Mouse (Mus musculus): ENCODE measurements at regions not wholly inside any gene's neighbourhood (a gene's known extent, or its start where the extent isn't known, plus 50 kb on each side); places are given as distances from the start of the nearest gene placed in this dataset.
"Not testable (repeated sequence)": the region's sequence is repeated elsewhere in the genome, so short reads cannot be mapped to it uniquely, and the experiment has no call there.

DNA sequence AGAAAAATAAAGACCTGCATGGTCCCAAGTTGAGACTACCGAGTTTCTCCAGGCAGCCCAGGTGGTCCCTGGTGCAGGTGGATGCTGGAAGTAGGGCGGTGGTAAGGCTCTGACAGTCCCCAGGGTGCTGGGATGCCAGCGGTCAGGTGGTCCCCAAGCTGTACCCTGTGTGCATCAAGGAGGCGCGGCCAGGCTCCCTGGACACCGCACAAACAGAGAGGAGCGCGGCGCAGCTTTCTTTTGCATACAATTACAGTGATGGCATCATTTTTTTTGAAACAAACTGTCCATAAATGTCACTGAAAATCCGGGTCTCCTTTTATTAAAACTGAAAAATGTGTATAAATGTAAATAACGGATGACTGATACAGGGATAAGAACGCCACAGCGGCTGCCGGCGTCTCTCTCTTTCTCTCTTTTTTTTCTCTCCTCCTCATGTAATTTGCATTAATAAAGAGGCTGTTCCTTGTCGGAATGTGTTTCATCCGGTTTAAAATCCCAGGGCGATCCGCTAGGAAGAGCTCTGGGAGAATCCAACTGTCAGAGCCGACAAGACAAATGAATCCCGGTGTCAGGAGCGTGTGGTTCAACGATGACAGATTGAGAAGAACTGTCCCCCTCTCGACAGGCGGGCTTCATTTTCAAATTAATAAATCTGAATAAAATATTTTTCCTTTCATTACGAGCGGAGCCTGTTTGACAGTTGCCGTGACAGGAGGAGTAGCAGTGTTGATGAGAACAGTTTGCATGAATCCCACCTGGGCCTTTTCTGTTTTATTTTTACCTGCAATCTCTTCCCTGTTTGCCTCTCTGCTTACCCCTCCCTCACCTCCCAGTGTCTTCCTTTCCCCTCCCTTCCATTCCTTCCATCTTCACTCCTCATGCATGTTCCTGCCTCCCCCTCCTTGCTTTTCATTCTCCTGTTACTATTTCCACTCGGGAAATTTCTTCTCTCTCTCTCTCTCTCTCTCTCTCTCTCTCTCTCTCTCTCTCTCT, 244.6 kb upstream of the Pbx1 start:
- Histone ChIP-seq H3K36me3 (ENCODE audit: control insufficient read depth, insufficient read depth, low read length) (no peaks in the 10 kb centered on the region), H3K4me2 (ENCODE audit: low read length) (peak overlapping the region; percentile 64), H3K9ac (replicated peaks; ENCODE audit: low read length) (peak overlapping the region; percentile 54), H3K4me3 (replicated peaks; ENCODE audit: low read depth, low read length) (peak overlapping the region; percentile 28), H3K27me3 (ENCODE audit: control insufficient read depth, insufficient read depth, low read length) (no peaks in the 10 kb centered on the region), H3K27ac (replicated peaks; ENCODE audit: low read depth, low read length) (peak overlapping the region; percentile 89), H3K4me1 (ENCODE audit: control insufficient read depth, insufficient read depth, low read length) (peaks cover 22% of the 10 kb centered on the region), H3K9me3 (ENCODE audit: control insufficient read depth, low read length) (no peaks in the 10 kb centered on the region)
- DNase-seq (peak; percentile 85), ATAC-seq (ENCODE audit: low FRiP score, low TSS enrichment) (peak; percentile 78)
- 15% methylated on average over 29 of the region's 29 CpGs for WGBS

DNA sequence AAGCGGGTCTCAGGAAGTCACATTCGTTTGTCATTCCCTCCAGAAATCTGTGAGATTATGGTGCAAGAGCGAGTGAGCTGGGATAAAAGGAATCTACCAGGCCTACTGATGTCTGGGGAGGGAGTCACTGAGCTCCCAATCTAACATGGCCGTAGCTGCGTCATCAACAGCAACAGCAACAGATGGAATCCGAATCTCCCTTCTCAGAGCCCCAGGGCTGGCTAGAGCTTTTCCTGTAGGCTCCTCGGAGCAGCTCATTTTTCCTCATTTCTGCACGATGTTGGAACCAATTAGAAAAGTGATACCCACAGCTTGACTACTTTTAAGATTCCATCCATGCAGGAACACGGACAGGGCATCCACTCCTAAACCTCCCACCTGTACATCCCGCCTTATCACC, 243.7 kb upstream of the Pbx1 start:
- Histone ChIP-seq H3K9me3 (ENCODE audit: control insufficient read depth, low read length) (no peaks in the 10 kb centered on the region), H3K4me2 (ENCODE audit: low read length) (peak overlapping the region; percentile 64), H3K27ac (replicated peaks; ENCODE audit: low read depth, low read length) (peak overlapping the region; percentile 89), H3K27me3 (ENCODE audit: control insufficient read depth, insufficient read depth, low read length) (no peaks in the 10 kb centered on the region), H3K36me3 (ENCODE audit: control insufficient read depth, insufficient read depth, low read length) (no peaks in the 10 kb centered on the region), H3K9ac (replicated peaks; ENCODE audit: low read length) (no peak overlapping the region), H3K4me3 (replicated peaks; ENCODE audit: low read depth, low read length) (no peak overlapping the region; the same call in 1 of the 2 replicates), H3K4me1 (ENCODE audit: control insufficient read depth, insufficient read depth, low read length) (peaks cover 19% of the 10 kb centered on the region)
- no peak for ATAC-seq (ENCODE audit: low FRiP score, low TSS enrichment)
- DNase-seq = peak; percentile 56
- WGBS = 63% methylated on average over 10 of the region's 10 CpGs

DNA sequence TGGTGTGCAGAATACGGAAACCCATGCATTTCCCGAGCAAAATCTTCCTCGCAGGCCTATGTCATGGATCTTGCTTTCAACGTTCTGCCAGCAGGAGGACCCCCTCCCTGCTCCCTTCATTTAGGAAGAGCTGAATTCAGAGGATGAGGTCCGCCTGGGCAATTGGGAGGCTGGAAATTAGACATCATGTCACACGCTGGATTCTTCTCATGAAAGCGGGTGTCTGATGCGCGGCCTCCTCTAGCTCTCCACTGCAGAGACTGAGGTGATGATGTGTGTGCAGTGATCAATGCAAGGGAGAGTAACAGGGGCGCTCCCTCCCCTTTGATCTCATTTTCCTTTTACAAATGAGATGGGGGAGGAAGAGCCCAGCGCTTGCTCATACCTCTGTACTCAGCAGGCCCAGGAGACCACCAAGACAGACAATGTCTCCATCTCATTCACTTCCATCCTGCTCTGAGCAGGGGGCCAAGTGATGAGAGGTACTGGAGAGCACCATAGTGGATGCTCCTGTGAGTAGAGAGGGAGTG, 230.8 kb upstream of the Pbx1 start:
- Histone ChIP-seq H3K4me3 (replicated peaks; ENCODE audit: low read depth, low read length) (no peak overlapping the region), H3K27me3 (ENCODE audit: control insufficient read depth, insufficient read depth, low read length) (no peaks in the 10 kb centered on the region), H3K9me3 (ENCODE audit: control insufficient read depth, low read length) (no peaks in the 10 kb centered on the region), H3K4me1 (ENCODE audit: control insufficient read depth, insufficient read depth, low read length) (peaks cover 9% of the 10 kb centered on the region), H3K27ac (replicated peaks; ENCODE audit: low read depth, low read length) (peak overlapping the region; percentile 2), H3K4me2 (ENCODE audit: low read length) (peak overlapping the region; percentile 24), H3K9ac (replicated peaks; ENCODE audit: low read length) (0 out of 2 replicates have a peak overlapping the region, but pooled peaks have one; percentile 9), H3K36me3 (ENCODE audit: control insufficient read depth, insufficient read depth, low read length) (no peaks in the 10 kb centered on the region)
- DNase-seq (peak; percentile 77), ATAC-seq (ENCODE audit: low FRiP score, low TSS enrichment) (peak; percentile 70)
- 14% methylated on average over 11 of the region's 11 CpGs for WGBS

DNA sequence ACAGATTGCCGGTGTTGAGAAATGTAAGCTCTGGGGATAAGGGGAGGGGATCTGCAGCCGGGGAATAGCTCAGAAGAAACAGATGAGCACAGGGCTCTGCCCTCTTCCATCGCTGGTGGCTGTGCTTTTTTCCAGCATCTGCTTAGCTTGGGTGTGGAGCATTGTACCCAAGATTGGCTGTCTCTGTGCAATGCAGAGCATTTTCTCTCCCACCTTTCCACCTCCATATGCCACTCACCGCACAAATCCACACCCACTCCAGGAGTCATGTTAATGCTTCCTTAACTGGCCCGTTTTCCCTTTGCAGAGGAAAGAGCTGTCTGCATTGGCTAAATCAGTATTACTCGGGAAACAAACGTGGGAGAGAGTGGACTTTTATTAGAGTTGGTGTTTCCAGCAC, 228.9 kb upstream of the Pbx1 start:
- H3K4me2 ChIP-seq (ENCODE audit: low read length) = no peak overlapping the region
- H3K27ac ChIP-seq (replicated peaks; ENCODE audit: low read depth, low read length) = no peak overlapping the region
- no peak overlapping the region for H3K9ac ChIP-seq (replicated peaks; ENCODE audit: low read length)
- no peaks in the 10 kb centered on the region for H3K9me3 ChIP-seq (ENCODE audit: control insufficient read depth, low read length)
- H3K4me3 ChIP-seq (replicated peaks; ENCODE audit: low read depth, low read length) = no peak overlapping the region
- H3K4me1 ChIP-seq (ENCODE audit: control insufficient read depth, insufficient read depth, low read length) = peaks cover 9% of the 10 kb centered on the region
- no peaks in the 10 kb centered on the region for H3K36me3 ChIP-seq (ENCODE audit: control insufficient read depth, insufficient read depth, low read length)
- H3K27me3 ChIP-seq (ENCODE audit: control insufficient read depth, insufficient read depth, low read length) = no peaks in the 10 kb centered on the region
- WGBS = 77% methylated on average over 7 of the region's 7 CpGs
- ATAC-seq (ENCODE audit: low FRiP score, low TSS enrichment) = no peak
- no peak for DNase-seq

DNA sequence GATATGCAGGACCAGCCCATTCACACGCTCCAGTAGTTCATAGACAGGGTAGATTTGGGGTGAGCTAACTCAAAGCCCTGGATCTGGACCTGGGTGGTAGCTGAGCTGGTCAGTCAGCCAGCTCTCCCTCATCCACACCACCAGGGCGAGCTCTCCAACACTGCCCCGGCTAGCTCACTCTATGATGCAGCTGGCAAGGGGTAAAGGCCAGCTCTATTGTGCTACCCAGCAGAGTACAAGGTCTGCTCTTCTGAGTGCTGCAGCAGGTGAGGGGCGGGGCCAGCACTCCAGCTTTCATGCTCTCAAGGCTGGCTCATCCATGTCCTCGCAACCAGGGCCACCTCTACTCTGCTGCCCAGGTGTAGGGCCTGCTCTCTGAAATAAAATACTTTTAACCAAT, 227.5 kb upstream of the Pbx1 start:
- Histone ChIP-seq H3K4me1 (ENCODE audit: control insufficient read depth, insufficient read depth, low read length) (peaks cover 9% of the 10 kb centered on the region), H3K4me2 (ENCODE audit: low read length) (no peak overlapping the region), H3K27me3 (ENCODE audit: control insufficient read depth, insufficient read depth, low read length) (no peaks in the 10 kb centered on the region), H3K4me3 (replicated peaks; ENCODE audit: low read depth, low read length) (no peak overlapping the region), H3K27ac (replicated peaks; ENCODE audit: low read depth, low read length) (no peak overlapping the region), H3K36me3 (ENCODE audit: control insufficient read depth, insufficient read depth, low read length) (no peaks in the 10 kb centered on the region), H3K9ac (replicated peaks; ENCODE audit: low read length) (no peak overlapping the region), H3K9me3 (ENCODE audit: control insufficient read depth, low read length) (no peaks in the 10 kb centered on the region)
- DNase-seq = no peak
- no peak for ATAC-seq (ENCODE audit: low FRiP score, low TSS enrichment)
- 80% methylated on average over 5 of the region's 5 CpGs for WGBS

DNA sequence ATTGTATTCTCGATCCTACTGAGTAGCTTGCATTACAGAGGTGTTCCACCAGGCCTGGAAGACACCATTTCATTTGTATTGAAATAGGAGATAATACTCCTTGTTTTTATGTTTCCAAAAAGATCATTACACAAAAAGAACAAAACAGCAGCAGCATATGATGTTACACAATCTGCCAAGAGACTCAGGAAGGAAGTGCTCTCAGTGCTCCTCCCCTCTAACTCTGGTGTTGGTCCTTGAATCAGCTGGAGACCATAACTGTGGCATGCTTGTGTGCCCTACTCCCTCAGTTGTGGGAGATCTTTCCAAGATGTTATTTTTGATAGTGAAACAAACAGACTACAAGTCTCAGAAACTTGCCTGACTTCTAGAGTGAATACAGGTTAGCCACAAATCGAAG, 200.8 kb upstream of the Pbx1 start:
- no peaks in the 10 kb centered on the region for H3K27me3 ChIP-seq (ENCODE audit: control insufficient read depth, insufficient read depth, low read length)
- no peaks in the 10 kb centered on the region for H3K36me3 ChIP-seq (ENCODE audit: control insufficient read depth, insufficient read depth, low read length)
- no peak overlapping the region for H3K4me3 ChIP-seq (replicated peaks; ENCODE audit: low read depth, low read length)
- WGBS = 88% methylated on average over 2 of the region's 2 CpGs
- no peak overlapping the region for H3K9ac ChIP-seq (replicated peaks; ENCODE audit: low read length)
- H3K9me3 ChIP-seq (ENCODE audit: control insufficient read depth, low read length) = no peaks in the 10 kb centered on the region
- no peaks in the 10 kb centered on the region for H3K4me1 ChIP-seq (ENCODE audit: control insufficient read depth, insufficient read depth, low read length)
- no peak for DNase-seq
- no peak overlapping the region for H3K27ac ChIP-seq (replicated peaks; ENCODE audit: low read depth, low read length)
- no peak overlapping the region for H3K4me2 ChIP-seq (ENCODE audit: low read length)
- no peak for ATAC-seq (ENCODE audit: low FRiP score, low TSS enrichment)

DNA sequence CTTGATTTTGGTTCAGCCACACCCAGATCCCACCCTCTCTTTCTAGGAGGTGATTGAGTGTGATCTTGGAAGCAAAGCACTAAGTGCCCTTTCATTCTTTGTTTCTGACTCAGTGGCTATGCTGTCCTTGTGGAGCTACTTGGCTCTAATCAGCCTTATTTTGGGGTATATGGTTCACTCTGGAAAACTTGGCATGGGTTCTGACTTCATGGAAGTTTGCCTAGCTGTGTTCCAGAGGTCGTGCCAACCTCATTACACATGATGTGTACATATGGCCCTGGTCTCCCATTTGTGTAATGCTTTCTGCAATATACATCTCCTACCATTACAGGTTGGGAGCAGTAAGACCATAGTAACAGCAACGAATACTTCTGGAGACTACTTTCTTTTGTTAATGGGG, 199.9 kb upstream of the Pbx1 start:
- ATAC-seq (ENCODE audit: low FRiP score, low TSS enrichment) (no peak), DNase-seq (no peak)
- Histone ChIP-seq H3K36me3 (ENCODE audit: control insufficient read depth, insufficient read depth, low read length) (no peaks in the 10 kb centered on the region), H3K4me1 (ENCODE audit: control insufficient read depth, insufficient read depth, low read length) (no peaks in the 10 kb centered on the region), H3K9me3 (ENCODE audit: control insufficient read depth, low read length) (no peaks in the 10 kb centered on the region), H3K27me3 (ENCODE audit: control insufficient read depth, insufficient read depth, low read length) (no peaks in the 10 kb centered on the region), H3K4me2 (ENCODE audit: low read length) (no peak overlapping the region), H3K4me3 (replicated peaks; ENCODE audit: low read depth, low read length) (no peak overlapping the region), H3K27ac (replicated peaks; ENCODE audit: low read depth, low read length) (no peak overlapping the region), H3K9ac (replicated peaks; ENCODE audit: low read length) (no peak overlapping the region)
- 84% methylated on average over 2 of the region's 2 CpGs for WGBS

DNA sequence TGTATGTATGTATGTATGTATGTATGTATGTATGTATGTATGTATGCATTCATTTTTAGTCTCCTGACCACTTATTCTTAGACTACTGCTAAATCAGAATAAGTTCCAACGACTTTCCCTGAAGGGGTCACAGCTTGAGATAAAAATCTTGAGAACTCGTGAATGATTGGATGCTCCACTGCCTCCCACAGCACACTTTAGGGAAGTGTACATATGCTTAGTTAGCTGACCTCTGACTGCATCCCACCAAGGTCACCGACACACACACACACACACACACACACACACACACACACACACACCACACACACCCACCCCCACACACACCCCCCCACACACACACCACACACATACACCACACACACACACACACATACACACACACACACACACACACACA, 169.9 kb upstream of the Pbx1 start:
- not testable (repeated sequence) for ATAC-seq (ENCODE audit: low FRiP score, low TSS enrichment); DNase-seq; H3K4me2 ChIP-seq (ENCODE audit: low read length); H3K27me3 ChIP-seq (ENCODE audit: control insufficient read depth, insufficient read depth, low read length); H3K27ac ChIP-seq (replicated peaks; ENCODE audit: low read depth, low read length); H3K36me3 ChIP-seq (ENCODE audit: control insufficient read depth, insufficient read depth, low read length); H3K9me3 ChIP-seq (ENCODE audit: control insufficient read depth, low read length); H3K4me3 ChIP-seq (replicated peaks; ENCODE audit: low read depth, low read length); H3K9ac ChIP-seq (replicated peaks; ENCODE audit: low read length)
- WGBS = 76% methylated on average over 3 of the region's 3 CpGs
- H3K4me1 ChIP-seq (ENCODE audit: control insufficient read depth, insufficient read depth, low read length) = peaks cover 13% of the 10 kb centered on the region
